Mouse (Mus musculus) stomach, embryonic 14.5 days (tissue): ENCODE results near the gene Atp8a1. TPM values are rescaled to one million over a fixed set of nuclear protein-coding genes. Genes with fewer than 3 reads are reported as not detected.

Experiments
- ATAC-seq: fragments of 200-750 bp; cut with Nextera tagmentation; 2 replicates; pipeline ENCODE4 v1.8.0; 2017; ENCODE audit warnings: low read depth, moderate TSS enrichment; ENCODE audit not compliant: insufficient number of reproducible peaks, insufficient read depth, low FRiP score
- H3K27ac ChIP-seq: fragments of 300-500 bp; sonication (generic); 2 replicates; pipeline ENCODE4 v1.5.1; 2014; ENCODE audit warnings: mild to moderate bottlenecking, low read length, moderate library complexity, mixed read lengths
- H3K27me3 ChIP-seq: fragments of 300-500 bp; sonication (generic); 2 replicates; pipeline ENCODE4 v1.6.1; 2014; ENCODE audit warnings: low read length, control low read depth, mixed read lengths; ENCODE audit not compliant: control insufficient read depth, insufficient read depth
- H3K36me3 ChIP-seq: fragments of 300-500 bp; sonication (generic); 2 replicates; pipeline ENCODE4 v1.6.1; 2014; ENCODE audit warnings: mild to moderate bottlenecking, control low read depth, low read length, moderate library complexity, mixed read lengths; ENCODE audit not compliant: control insufficient read depth, insufficient read depth
- H3K4me1 ChIP-seq: fragments of 300-500 bp; sonication (generic); 2 replicates; pipeline ENCODE4 v1.6.1; 2014; ENCODE audit warnings: low read length, control low read depth, mixed read lengths; ENCODE audit not compliant: control insufficient read depth, insufficient read depth
- H3K4me2 ChIP-seq: fragments of 300-500 bp; sonication (generic); replicated peaks from 2 replicates; pipeline ENCODE4 v1.6.1; 2014; ENCODE audit warnings: low read depth, low read length, control low read depth
- H3K4me3 ChIP-seq: fragments of 300-500 bp; sonication (generic); 2 replicates; pipeline ENCODE4 v1.5.1; 2014; ENCODE audit warnings: low read depth, low read length, control low read depth
- H3K9ac ChIP-seq: fragments of 300-500 bp; sonication (generic); replicated peaks from 2 replicates; pipeline ENCODE4 v1.6.1; 2014; ENCODE audit warnings: low read depth, mild to moderate bottlenecking, control low read depth, low read length, moderate library complexity, mixed read lengths
- H3K9me3 ChIP-seq: fragments of 300-500 bp; sonication (generic); 2 replicates; pipeline ENCODE4 v1.6.1; 2016; ENCODE audit warnings: low read depth, low read length, control low read depth; ENCODE audit not compliant: control insufficient read depth
- WGBS: fragments of 180-500 bp; shearing (Covaris S2); extraction: QIAGEN DNeasy Blood & Tissue Kit; methylation state at CpG from one replicate; pipeline ENCODE4 v1.1.7; 2014; 5-methylcytosine and 5-hydroxymethylcytosine counted together
- polyA plus RNA-seq: library from polyadenylated mRNA; unstranded; fragments of >200 nt; fragmentation: Nextera tagmentation; extraction: Ambion mirVana; gene quantifications from 2 replicates; pipeline ENCODE4 v1.2.1, GENCODE M21; 2014

The Atp8a1 gene
- polyA plus RNA-seq, 1 experiment from 2014 or later, result 8.6 TPM

GRCm38 (mm10) chr5:67854963-67855606 is 7.9 kb upstream of the Atp8a1 start:
- no peak overlapping the region for H3K4me2 ChIP-seq
- H3K4me1 ChIP-seq, result no peaks in the 10 kb centered on the region
- WGBS, result 77% methylated on average over 6 of the region's 6 CpGs
- H3K27me3 ChIP-seq, result no peaks in the 10 kb centered on the region
- H3K9ac ChIP-seq, result no peak overlapping the region
- H3K9me3 ChIP-seq, result no peaks in the 10 kb centered on the region
- H3K36me3 ChIP-seq, result no peaks in the 10 kb centered on the region
- no peak overlapping the region for H3K27ac ChIP-seq
- no peak for ATAC-seq
- H3K4me3 ChIP-seq, result no peak overlapping the region

- Histone ChIP-seq H3K27me3 (no peaks in the 10 kb centered on the region), H3K36me3 (no peaks in the 10 kb centered on the region), H3K4me1 (0 out of 2 replicates have a peak, but pooled peaks cover 2% of the 10 kb centered on the region), H3K4me2 (no peak overlapping the region), H3K4me3 (no peak overlapping the region), H3K9me3 (no peaks in the 10 kb centered on the region), H3K27ac (no peak overlapping the region), H3K9ac (no peak overlapping the region)
- 71% methylated on average over 2 of the region's 2 CpGs for WGBS
- ATAC-seq, result no peak
Observed at GRCm38 (mm10) chr5:67852860-67853259, 5.6 kb upstream of the Atp8a1 start.

- Histone ChIP-seq H3K4me1 (peaks cover 9% of the 10 kb centered on the region; the same call in 1 of the 2 replicates), H3K4me3 (no peak overlapping the region), H3K9me3 (no peaks in the 10 kb centered on the region), H3K4me2 (no peak overlapping the region), H3K27ac (no peak overlapping the region), H3K9ac (no peak overlapping the region), H3K36me3 (no peaks in the 10 kb centered on the region), H3K27me3 (no peaks in the 10 kb centered on the region)
- no peak for ATAC-seq
- whole genome bisulfite sequencing, result 78% methylated on average over 4 of the region's 4 CpGs
Observed at GRCm38 (mm10) chr5:67849411-67849810, 2.2 kb upstream of the Atp8a1 start.

- no peaks in the 10 kb centered on the region for H3K27me3 ChIP-seq
- ATAC-seq, result no peak
- H3K27ac ChIP-seq, result no peak overlapping the region
- no peak overlapping the region for H3K4me3 ChIP-seq
- peaks cover 9% of the 10 kb centered on the region; the same call in 1 of the 2 replicates for H3K4me1 ChIP-seq
- 57% methylated on average over 12 of the region's 12 CpGs for WGBS
- no peak overlapping the region for H3K9ac ChIP-seq
- no peaks in the 10 kb centered on the region for H3K36me3 ChIP-seq
- no peak overlapping the region for H3K4me2 ChIP-seq
- H3K9me3 ChIP-seq, result no peaks in the 10 kb centered on the region
Observed at GRCm38 (mm10) chr5:67848511-67849014, 1.3 kb upstream of the Atp8a1 start.

GRCm38 (mm10) chr5:67846361-67847224 is 641 bp downstream of the Atp8a1 start:
- Histone ChIP-seq H3K9ac (peak overlapping the region; percentile 22; the same call in 1 of the 2 replicates), H3K4me3 (peak overlapping the region; percentile 79), H3K4me2 (peak overlapping the region; percentile 88), H3K9me3 (no peaks in the 10 kb centered on the region), H3K27ac (no peak overlapping the region; the same call in 1 of the 2 replicates), H3K27me3 (no peaks in the 10 kb centered on the region), H3K4me1 (peaks cover 9% of the 10 kb centered on the region; the same call in 1 of the 2 replicates), H3K36me3 (no peaks in the 10 kb centered on the region)
- no peak; the same call in 1 of the 2 replicates for ATAC-seq
- 1% methylated on average over 39 of the region's 39 CpGs for WGBS

GRCm38 (mm10) chr5:67845190-67845691 is 2.0 kb downstream of the Atp8a1 start:
- ATAC-seq, result no peak
- WGBS, result 12% methylated on average over 8 of the region's 8 CpGs
- H3K27ac ChIP-seq, result no peak overlapping the region

GRCm38 (mm10) chr5:67844070-67844469 is 3.2 kb downstream of the Atp8a1 start:
- H3K9me3 ChIP-seq, result no peaks in the 10 kb centered on the region
- no peak overlapping the region for H3K4me3 ChIP-seq
- no peak for ATAC-seq
- no peak overlapping the region for H3K9ac ChIP-seq
- H3K4me1 ChIP-seq, result peaks cover 9% of the 10 kb centered on the region; the same call in 1 of the 2 replicates
- 47% methylated on average over 4 of the region's 4 CpGs for WGBS
- H3K27me3 ChIP-seq, result no peaks in the 10 kb centered on the region
- no peak overlapping the region for H3K27ac ChIP-seq
- no peak overlapping the region for H3K4me2 ChIP-seq
- H3K36me3 ChIP-seq, result no peaks in the 10 kb centered on the region

More at GRCm38 (mm10) chr5:67845190-67845691, 2.0 kb downstream of the Atp8a1 start:
- no peaks in the 10 kb centered on the region for H3K9me3 ChIP-seq
- H3K4me1 ChIP-seq, result peaks cover 9% of the 10 kb centered on the region; the same call in 1 of the 2 replicates
- H3K4me3 ChIP-seq, result no peak overlapping the region
- no peaks in the 10 kb centered on the region for H3K36me3 ChIP-seq
- no peak overlapping the region for H3K9ac ChIP-seq
- no peaks in the 10 kb centered on the region for H3K27me3 ChIP-seq
- peak overlapping the region; percentile 20; the same call in 1 of the 2 replicates for H3K4me2 ChIP-seq

- no peaks in the 10 kb centered on the region for H3K27me3 ChIP-seq
- H3K36me3 ChIP-seq, result no peaks in the 10 kb centered on the region
- no peak overlapping the region for H3K4me3 ChIP-seq
- no peaks in the 10 kb centered on the region for H3K9me3 ChIP-seq
- ATAC-seq, result no peak
- 47% methylated on average over 6 of the region's 6 CpGs for WGBS
- no peak overlapping the region for H3K9ac ChIP-seq
- H3K4me1 ChIP-seq, result peaks cover 6% of the 10 kb centered on the region; the same call in 1 of the 2 replicates
- no peak overlapping the region for H3K4me2 ChIP-seq
- H3K27ac ChIP-seq, result no peak overlapping the region
Observed at GRCm38 (mm10) chr5:67842306-67842705, 4.9 kb downstream of the Atp8a1 start.
